Mouse (Mus musculus) lung, adult 2 months (tissue): Measurements from ENCODE around the gene Scgb1c1. TPM values are rescaled to one million over a fixed set of nuclear protein-coding genes. Genes with fewer than 3 reads are reported as not detected.

ENCODE experiments used
- DNase-seq: peaks from one replicate; pipeline ENCODE4 v3.0.0; 2022
- H3K4me1 ChIP-seq: fragments of 200-500 bp; 2 replicates; pipeline ENCODE4 v1.6.1; 2011; ENCODE audit warnings: low read length; ENCODE audit not compliant: control insufficient read depth, insufficient read depth
- H3K4me3 ChIP-seq: fragments of 200-500 bp; replicated peaks from 2 replicates; pipeline ENCODE3; 2011; ENCODE audit warnings: low read depth, mild to moderate bottlenecking, control low read depth, low read length; ENCODE audit errors: extremely low read depth
- CTCF ChIP-seq: fragments of 200-500 bp; IDR thresholded peaks from 2 replicates; pipeline ENCODE4 v1.5.1; 2011; ENCODE audit warnings: mild to moderate bottlenecking, low read length, control low read depth; ENCODE audit not compliant: insufficient read depth
- POLR2A ChIP-seq: fragments of 200-500 bp; IDR thresholded peaks from 2 replicates; pipeline ENCODE4 v1.6.1; 2011; ENCODE audit warnings: low read depth, mild to moderate bottlenecking, control low read depth, low read length, borderline replicate concordance; ENCODE audit errors: extremely low read depth
- WGBS: fragments of 180-500 bp; shearing (Covaris S2); methylation state at CpG from one replicate; pipeline ENCODE4 v1.1.7; 2018; 5-methylcytosine and 5-hydroxymethylcytosine counted together
- polyA plus RNA-seq: library from polyadenylated mRNA; depleted of rRNA; stranded (reverse); fragments of >200 nt; gene quantifications from 2 replicates; pipeline ENCODE4 v1.2.3, GENCODE M21; 2012

Scgb1c1 gene
- polyA plus RNA-seq, 1 experiment = 76.2 TPM

DNA sequence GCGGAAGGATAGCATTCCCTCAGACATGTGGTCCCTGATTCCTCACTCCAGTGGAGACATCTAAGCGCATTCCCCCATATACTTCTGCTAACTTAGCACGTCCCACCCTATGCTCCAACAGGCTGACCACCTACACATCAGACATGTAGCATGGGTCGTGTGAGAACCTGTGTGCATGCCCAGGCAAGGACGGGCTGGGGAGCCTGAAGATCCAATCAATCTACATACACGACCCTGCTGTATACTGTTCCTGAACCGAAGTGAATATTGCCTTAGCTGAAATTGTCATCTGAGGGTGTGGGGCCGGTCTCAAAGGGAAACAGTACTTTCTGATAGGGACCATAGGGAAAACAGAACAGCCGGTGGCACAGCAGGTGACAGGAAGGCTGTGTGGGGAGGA is 9.8 kb downstream of the Scgb1c1 start:
- 66% methylated on average over 9 of the region's 9 CpGs for WGBS
- DNase-seq = no peak
- Histone ChIP-seq H3K4me3 (peak overlapping the region; percentile 94), H3K4me1 (peaks cover 14% of the 10 kb centered on the region)
- TF ChIP-seq POLR2A (no peak), CTCF (no peak)

DNA sequence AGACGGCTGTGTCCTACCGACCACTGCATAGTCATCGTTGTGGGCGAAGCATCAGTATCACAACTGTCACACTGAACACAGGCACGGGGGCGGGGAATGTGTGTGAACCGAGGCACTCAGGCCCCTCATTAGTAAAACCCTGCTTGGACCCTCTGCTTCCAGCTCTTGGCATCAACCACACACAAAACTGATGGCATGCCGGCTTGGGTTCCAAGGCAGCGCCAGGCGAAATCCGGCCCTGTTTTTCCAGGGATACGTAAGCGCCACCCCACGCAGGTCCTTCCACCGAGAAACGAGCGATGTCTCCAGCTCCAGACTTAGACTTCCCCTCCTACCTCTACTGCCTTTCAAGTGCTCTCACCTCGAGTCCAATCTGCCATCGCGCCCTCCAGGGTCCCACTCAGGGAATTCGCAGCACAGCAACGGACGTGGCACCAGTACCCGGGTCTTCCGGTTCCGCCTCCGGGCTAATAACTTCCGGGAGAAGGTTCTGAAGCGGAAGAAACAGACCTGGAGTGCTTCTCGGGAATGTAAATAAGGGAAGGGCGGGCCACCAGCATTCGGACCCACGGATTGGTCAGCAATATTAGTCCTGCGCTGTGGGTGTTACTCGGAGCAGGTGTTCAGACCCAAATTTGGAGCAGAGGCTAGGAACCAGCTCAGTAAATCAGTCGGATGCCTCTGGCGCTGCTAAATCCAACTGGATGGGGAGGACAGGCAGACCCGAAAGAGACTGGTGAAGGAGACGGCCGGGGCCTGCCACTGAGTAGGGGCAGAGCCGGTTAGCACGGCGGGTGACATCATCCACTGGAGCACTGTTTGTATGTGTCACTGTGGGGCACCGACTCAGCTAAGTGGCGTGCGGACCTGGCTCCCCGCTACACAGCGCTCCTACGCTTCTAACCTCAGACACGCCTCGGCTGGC is 10.8 kb downstream of the Scgb1c1 start, which contains the start of gene Gm45785:
Gene Gm45785 (minus strand): TSS at position 472 of the 925 bp plus-strand sequence.
- under 1% methylated on average over 51 of the region's 51 CpGs for WGBS
- H3K4me3 ChIP-seq = peak within 1 kb of the TSS; percentile 94
- DNase-seq = peak; percentile 86
- TF ChIP-seq POLR2A = peak; percentile 65; the same call in 1 of the 2 replicates
- no peak for TF ChIP-seq CTCF
- peaks cover 14% of the 10 kb centered on the region for H3K4me1 ChIP-seq

DNA sequence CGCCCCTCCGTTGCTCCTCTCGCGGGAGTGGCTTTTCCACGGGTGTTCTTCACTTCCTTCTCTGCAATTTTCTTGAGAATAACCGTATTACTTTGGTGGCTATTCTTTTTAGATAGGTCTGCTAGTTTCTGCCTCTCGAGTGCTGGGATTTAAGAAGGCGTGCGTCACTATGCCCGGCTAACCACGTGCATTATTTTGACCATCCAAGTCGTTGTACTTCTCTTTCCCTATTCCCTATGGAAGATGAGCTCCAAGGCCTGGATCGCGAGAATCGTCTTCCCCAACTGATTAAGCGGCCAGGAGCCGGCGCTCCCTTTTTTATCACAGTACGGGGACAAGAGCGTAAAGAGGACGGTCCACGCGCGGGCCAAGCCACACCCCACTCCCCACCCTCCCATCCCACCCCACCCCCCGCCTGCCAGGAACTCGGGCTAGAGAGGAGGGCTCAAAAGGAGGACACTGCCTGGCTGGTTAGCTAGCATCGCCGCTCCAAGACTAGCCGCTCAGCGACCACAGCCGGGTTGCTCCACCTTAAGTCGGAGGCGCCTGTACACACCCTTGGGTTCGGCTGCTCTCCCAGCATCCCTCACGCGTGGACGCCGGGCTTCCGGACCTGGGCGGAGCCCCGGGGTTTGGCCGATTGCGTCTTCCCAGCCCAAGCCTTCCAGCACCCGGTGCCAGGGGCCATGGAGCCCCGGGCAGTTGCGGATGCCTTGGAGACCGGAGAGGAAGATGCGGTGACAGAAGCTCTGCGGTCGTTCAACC is 11.6 kb downstream of the Scgb1c1 start, which contains the start of gene Ric8a:
Gene Ric8a (plus strand): TSS at position 173 of the 765 bp plus-strand sequence.
- Histone ChIP-seq H3K4me1 (peaks cover 14% of the 10 kb centered on the region), H3K4me3 (peak within 1 kb of the TSS; percentile 94)
- DNase-seq = peak; percentile 92
- under 1% methylated on average over 50 of the region's 50 CpGs for WGBS
- TF ChIP-seq CTCF (no peak), POLR2A (peak; percentile 89)

DNA sequence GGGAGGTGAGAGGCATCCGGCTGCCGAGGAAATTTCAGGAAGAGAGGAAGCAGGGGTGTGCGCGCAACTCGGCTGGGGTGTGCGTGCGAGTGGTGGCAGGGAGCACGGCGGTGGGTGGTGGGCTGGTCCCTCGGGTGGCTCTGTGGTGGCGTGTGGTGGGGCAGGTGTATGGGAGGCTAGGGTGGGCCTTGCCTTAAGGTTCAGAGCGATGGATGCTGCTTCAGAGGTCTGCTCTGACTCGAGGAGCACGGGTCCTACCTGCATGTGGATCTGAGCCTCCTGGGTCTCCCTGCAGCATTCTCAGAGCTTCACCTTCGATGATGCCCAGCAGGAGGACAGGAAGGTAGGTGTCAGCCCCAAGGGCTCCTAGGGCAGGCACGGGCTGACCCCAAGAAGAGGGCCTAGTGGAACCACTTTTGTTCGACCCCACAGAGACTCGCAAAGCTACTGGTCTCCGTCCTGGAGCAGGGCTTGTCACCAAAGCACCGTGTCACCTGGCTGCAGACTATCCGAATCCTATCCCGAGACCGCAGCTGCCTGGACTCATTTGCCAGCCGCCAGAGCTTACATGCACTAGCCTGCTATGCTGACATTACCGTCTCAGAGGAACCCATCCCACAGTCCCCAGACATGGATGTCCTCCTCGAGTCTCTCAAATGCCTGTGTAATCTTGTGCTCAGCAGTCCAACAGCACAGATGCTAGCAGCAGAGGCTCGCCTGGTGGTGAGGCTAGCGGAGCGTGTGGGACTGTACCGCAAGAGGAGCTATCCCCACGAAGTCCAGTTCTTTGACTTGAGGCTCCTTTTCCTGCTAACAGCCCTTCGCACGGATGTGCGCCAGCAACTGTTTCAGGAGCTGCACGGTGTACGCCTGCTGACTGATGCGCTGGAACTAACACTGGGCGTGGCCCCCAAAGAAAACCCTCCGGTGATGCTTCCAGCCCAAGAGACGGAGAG is 12.5 kb downstream of the Scgb1c1 start, which contains the start of gene Bet1l:
Gene Bet1l (minus strand): TSS at position 28 of the 956 bp plus-strand sequence.
- 25% methylated on average over 40 of the region's 40 CpGs for WGBS
- TF ChIP-seq POLR2A (no peak), CTCF (no peak)
- Histone ChIP-seq H3K4me3 (peak within 1 kb of the TSS; percentile 94), H3K4me1 (peaks cover 14% of the 10 kb centered on the region)
- no peak for DNase-seq

DNA sequence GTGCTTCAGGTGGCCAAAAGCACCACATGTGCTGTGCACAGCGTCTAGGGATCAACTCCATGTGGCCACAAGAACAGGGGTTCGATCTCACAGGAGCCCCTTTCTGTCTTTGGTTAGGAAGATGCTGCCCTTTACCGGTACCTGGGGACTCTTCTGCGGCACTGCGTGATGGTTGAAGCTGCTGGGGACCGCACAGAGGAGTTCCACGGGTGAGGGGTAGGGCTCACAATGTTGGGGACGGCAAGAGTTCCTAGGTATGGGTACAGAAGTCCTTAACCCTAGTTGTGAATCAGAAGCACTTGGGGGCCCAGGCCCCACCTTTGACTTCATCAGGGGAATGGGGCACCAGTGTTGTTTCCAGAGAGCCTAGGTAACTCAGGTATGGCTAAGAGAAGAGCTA is 13.4 kb downstream of the Scgb1c1 start:
- H3K4me3 ChIP-seq = no peak overlapping the region
- no peak for TF ChIP-seq CTCF
- no peak for TF ChIP-seq POLR2A
- WGBS = 95% methylated on average over 8 of the region's 8 CpGs
- peaks cover 14% of the 10 kb centered on the region for H3K4me1 ChIP-seq
- DNase-seq = no peak

DNA sequence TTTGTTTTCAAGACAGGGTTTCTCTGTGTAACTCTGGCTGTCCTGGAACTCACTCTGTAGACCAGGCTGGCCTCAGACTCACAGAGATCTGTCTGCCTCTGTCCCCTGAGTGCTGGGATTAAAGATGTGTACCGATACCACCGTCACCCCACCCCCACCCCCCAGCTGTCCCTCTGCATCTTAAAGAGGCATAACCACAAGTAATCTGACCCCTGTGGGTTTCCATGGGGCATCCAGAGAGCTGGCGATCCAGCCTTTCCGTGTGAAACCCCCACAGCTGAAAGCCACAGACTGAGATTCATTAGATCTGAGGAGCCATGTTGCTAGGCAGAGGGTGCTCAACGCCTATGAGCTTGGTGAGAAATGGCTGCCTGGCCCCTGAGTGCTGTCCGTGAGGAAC is 14.7 kb downstream of the Scgb1c1 start:
- 77% methylated on average over 6 of the region's 6 CpGs for WGBS

DNA sequence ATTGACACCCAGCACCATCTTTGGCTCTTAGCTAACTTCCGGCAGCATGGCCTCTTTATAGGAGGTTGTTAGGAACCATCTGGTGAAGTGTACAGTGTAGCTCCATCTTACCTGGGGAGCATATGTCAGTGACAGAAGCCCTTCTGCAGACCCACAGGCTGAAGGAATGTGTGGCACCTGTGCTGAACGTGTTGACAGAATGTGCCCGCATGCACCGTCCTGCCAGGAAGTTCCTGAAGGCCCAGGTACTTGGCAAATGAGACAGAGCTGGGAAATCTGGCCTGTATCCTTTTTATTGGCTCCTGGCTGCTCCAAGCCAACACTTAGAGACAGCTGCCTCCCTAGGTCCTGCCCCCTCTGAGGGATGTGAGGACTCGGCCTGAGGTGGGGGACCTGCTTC is 15.4 kb downstream of the Scgb1c1 start:
- WGBS = 81% methylated on average over 5 of the region's 5 CpGs
- Histone ChIP-seq H3K4me1 (peaks cover 9% of the 10 kb centered on the region), H3K4me3 (no peak overlapping the region)
- TF ChIP-seq CTCF = no peak
- no peak for TF ChIP-seq POLR2A
- no peak for DNase-seq

More for the DNA sequence above, 14.7 kb downstream of the Scgb1c1 start:
- TF ChIP-seq POLR2A (no peak), CTCF (no peak)
- H3K4me3 ChIP-seq = no peak overlapping the region
- DNase-seq = no peak
- peaks cover 13% of the 10 kb centered on the region for H3K4me1 ChIP-seq

DNA sequence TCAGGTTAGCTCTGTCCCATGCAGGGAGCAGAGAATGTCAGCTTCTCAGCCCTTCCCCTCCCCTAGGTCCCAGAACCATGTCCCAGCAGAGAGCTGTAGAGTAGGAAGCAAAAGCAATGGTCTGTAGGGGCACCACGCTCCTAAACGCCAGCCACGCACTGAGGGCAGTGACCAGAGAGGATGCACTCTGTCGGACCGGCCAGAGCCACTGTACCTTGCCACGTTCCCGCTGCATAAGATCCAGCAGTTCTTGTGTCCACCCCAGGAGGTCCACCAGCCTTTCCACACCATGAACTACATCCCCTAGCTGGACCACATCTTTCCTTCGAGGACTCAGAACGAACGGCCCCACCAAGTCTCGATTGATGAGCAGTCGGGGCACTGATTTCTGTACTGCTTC is 19.4 kb downstream of the Scgb1c1 start:
- H3K4me3 ChIP-seq = no peak overlapping the region
- no peak for DNase-seq
- TF ChIP-seq POLR2A (0 out of 2 replicates have a peak, but pooled peaks have one; percentile 8), CTCF (no peak)
- H3K4me1 ChIP-seq = no peaks in the 10 kb centered on the region
- WGBS = 83% methylated on average over 12 of the region's 12 CpGs
